Mouse (Mus musculus): Measurements from ENCODE around the gene St8sia2.

GRCm38 (mm10) chr7:73962431-73962830 is 51.1 kb downstream of the St8sia2 start:
- TF ChIP-seq MAX (IDR thresholded peaks at IDR 0.05; ENCODE audit: low read depth) (no peak), CEBPB (IDR thresholded peaks at IDR 0.05; ENCODE audit: insufficient read depth, poor library complexity, severe bottlenecking) (no peak), REST (IDR thresholded peaks at IDR 0.05; ENCODE audit: insufficient read depth, insufficient read length) (no peak), POLR2A (IDR thresholded peaks at IDR 0.05; ENCODE audit: insufficient read length, low read depth) (no peak), TCF12 (IDR thresholded peaks at IDR 0.05; ENCODE audit: insufficient read depth, poor library complexity, severe bottlenecking) (no peak), USF1 (IDR thresholded peaks at IDR 0.05; ENCODE audit: low read depth) (no peak), MYOD1 (IDR thresholded peaks at IDR 0.05; ENCODE audit: control insufficient read depth in 1 of 3, insufficient read length in 2 of 3, low read depth in 2 of 3) (no peak)
